Mouse (Mus musculus) heart, embryonic 12.5 days (tissue): ENCODE measurements around the gene Yae1d1. TPM values are rescaled to one million over a fixed set of nuclear protein-coding genes. Genes with fewer than 3 reads are reported as not detected.

ENCODE experiments used
- ATAC-seq: fragments of 200-750 bp; cut with Nextera tagmentation; 2 replicates; pipeline ENCODE4 v1.8.0; 2017; ENCODE audit warnings: moderate TSS enrichment, moderate library complexity; ENCODE audit not compliant: insufficient number of reproducible peaks, low FRiP score
- H3K27ac ChIP-seq: fragments of 300-500 bp; sonication (generic); 2 replicates; pipeline ENCODE4 v1.5.1; 2016; ENCODE audit warnings: mild to moderate bottlenecking, moderate library complexity; ENCODE audit not compliant: poor library complexity, severe bottlenecking
- H3K27me3 ChIP-seq: fragments of 300-500 bp; sonication (generic); replicated peaks from 2 replicates; pipeline ENCODE4 v1.6.1; 2016; ENCODE audit warnings: mild to moderate bottlenecking, moderate library complexity
- H3K36me3 ChIP-seq: fragments of 300-500 bp; sonication (generic); 2 replicates; pipeline ENCODE4 v1.6.1; 2016; ENCODE audit warnings: mild to moderate bottlenecking, moderate library complexity
- H3K4me1 ChIP-seq: fragments of 300-500 bp; sonication (generic); replicated peaks from 2 replicates; pipeline ENCODE4 v1.6.1; 2016; ENCODE audit warnings: mild to moderate bottlenecking
- H3K4me2 ChIP-seq: fragments of 300-500 bp; sonication (generic); 2 replicates; pipeline ENCODE4 v1.6.1; 2016; ENCODE audit warnings: mild to moderate bottlenecking, moderate library complexity
- H3K4me3 ChIP-seq: fragments of 300-500 bp; sonication (generic); 2 replicates; pipeline ENCODE4 v1.5.1; 2016; ENCODE audit warnings: mild to moderate bottlenecking
- H3K9ac ChIP-seq: fragments of 300-500 bp; sonication (generic); 2 replicates; pipeline ENCODE4 v1.6.1; 2016; ENCODE audit warnings: mild to moderate bottlenecking, moderate library complexity
- H3K9me3 ChIP-seq: fragments of 300-500 bp; sonication (generic); replicated peaks from 2 replicates; pipeline ENCODE4 v1.6.1; 2016; ENCODE audit warnings: mild to moderate bottlenecking, moderate library complexity
- WGBS: fragments of 180-500 bp; shearing (Covaris S2); methylation state at CpG from one replicate; pipeline ENCODE4 v1.1.7; 2016; 5-methylcytosine and 5-hydroxymethylcytosine counted together
- polyA plus RNA-seq: library from polyadenylated mRNA; unstranded; fragments of >200 nt; fragmentation: Nextera tagmentation; extraction: Ambion mirVana; gene quantifications from 2 replicates; pipeline ENCODE4 v1.2.1, GENCODE M21; 2016

Gene Yae1d1
- 73.4 and 78.9 TPM in 2 replicates for polyA plus RNA-seq

DNA sequence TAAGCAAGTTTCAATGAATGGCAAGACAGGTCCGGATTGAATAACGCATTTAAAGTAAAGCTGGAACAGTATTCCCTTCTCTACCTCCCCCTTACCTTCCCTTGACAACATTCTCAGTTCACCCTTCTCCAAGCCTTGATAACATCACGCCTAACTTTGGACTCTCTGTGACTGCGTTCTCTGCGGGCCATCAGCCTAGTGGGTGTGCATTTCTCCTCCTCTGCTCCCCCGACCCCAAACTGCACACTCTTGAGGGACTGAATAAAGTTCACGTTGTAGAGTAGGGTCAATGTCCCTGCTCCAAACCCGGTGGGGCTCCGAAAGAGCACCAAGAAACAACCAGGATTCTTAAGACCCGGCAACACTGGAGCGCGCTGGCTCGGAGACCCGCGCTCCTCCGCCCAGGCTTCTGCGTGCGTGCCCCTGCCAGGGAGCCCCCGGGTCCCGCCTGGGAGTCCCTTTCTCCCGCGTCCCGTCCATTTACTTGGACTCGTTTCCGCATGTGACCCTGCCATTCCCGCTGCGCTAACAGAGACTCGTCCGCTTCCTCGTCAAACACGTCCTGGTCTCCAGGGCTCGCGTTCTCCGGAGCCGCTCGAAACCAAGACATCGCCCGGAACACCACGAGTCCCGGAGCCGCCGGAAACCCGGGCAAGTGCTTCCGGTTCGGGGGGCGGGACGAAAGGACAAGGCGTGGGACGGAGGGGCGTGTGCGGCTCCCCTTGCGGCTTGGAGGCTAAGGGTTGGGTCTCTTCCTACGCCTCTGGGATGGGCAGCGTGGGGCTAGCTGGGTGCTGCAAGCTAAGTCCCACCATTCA lies at the start of gene Yae1d1:
Yae1d1 (minus strand) TSS at position 653 of the 818 bp plus-strand sequence.
- peak; percentile 95 for ATAC-seq

DNA sequence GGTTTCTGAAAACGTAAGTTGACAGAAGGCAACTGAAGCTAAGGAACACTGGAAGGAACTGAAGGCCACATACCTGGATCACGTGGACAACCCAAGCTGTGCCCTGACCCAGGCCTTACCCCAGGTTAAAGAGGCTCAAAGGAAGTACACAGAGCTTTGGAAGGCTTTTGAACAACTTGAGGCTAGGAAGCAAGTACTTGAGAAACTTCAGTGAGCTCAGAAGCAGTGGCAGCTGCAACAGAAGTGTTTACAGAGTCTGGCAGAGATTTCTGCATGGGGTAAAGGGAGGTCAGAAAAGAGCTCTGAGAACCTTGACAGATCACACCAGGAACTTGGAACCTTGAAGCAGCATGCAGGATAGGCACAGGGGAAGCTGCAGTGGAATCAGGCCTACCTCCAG lies 45.7 kb upstream of the Yae1d1 start:
- WGBS = 66% methylated on average over 2 of the region's 2 CpGs
- Histone ChIP-seq H3K4me2 (no peak overlapping the region), H3K27ac (no peak overlapping the region), H3K4me1 (no peaks in the 10 kb centered on the region), H3K9me3 (no peaks in the 10 kb centered on the region), H3K27me3 (no peaks in the 10 kb centered on the region), H3K4me3 (no peak overlapping the region), H3K9ac (no peak overlapping the region), H3K36me3 (no peaks in the 10 kb centered on the region)
- ATAC-seq = no peak

More for the DNA sequence above, at the start of gene Yae1d1:
- Histone ChIP-seq H3K27ac (peak within 1 kb of the TSS; percentile 91), H3K9ac (peak within 1 kb of the TSS; percentile 78), H3K4me2 (peak within 1 kb of the TSS; percentile 70), H3K36me3 (peaks cover 4% of the 10 kb centered on the region; the same call in 1 of the 2 replicates), H3K4me3 (peak within 1 kb of the TSS; percentile 73), H3K9me3 (no peaks in the 10 kb centered on the region), H3K4me1 (0 out of 2 replicates have a peak, but pooled peaks cover 2% of the 10 kb centered on the region), H3K27me3 (no peaks in the 10 kb centered on the region)
- under 1% methylated on average over 54 of the region's 54 CpGs for WGBS

DNA sequence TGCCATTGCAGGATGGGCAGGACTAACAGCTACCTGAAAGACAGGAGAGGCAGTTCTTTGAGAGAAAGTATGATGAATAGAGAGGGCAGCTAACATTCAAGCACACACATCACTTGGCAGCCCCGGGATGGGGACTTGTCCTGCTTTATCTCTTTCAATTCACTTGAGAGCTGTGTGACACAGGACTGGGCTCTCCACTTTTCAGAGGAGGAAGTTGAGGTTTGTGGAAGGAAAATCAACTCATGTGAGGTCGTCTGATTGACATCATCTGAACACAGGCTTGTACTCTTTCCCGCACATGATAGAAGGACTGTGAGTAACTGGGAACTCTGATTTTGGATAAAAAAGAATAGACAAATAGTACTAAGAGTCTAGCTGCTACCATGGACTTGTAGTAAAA lies 23.5 kb upstream of the Yae1d1 start:
- Histone ChIP-seq H3K9me3 (no peaks in the 10 kb centered on the region), H3K9ac (no peak overlapping the region), H3K4me3 (no peak overlapping the region), H3K4me1 (no peaks in the 10 kb centered on the region), H3K36me3 (no peaks in the 10 kb centered on the region), H3K27me3 (no peaks in the 10 kb centered on the region), H3K4me2 (no peak overlapping the region), H3K27ac (no peak overlapping the region)
- no peak for ATAC-seq
- 47% methylated on average over 3 of the region's 3 CpGs for WGBS

DNA sequence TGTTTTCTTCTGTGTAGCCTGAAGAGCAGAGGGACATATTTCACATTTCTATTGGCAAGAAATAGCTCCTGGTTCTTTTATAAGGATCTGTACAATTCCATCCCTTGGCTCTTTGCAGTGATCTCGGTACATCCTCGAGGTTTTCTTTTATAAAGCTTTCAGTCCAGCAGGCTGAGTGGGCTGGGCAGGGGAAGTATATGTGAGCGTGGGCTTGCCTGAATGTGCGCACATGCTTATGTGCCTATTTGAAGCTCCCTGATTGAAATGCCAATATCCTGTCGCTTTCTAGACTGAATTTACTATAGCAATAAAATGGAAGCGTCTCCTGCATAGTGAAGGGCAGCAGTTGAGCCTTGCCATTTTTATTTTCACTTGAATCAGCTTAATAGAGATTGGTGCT lies 20.1 kb upstream of the Yae1d1 start:
- ATAC-seq = no peak
- Histone ChIP-seq H3K4me3 (no peak overlapping the region), H3K9me3 (no peaks in the 10 kb centered on the region), H3K4me2 (no peak overlapping the region), H3K27ac (no peak overlapping the region), H3K36me3 (no peaks in the 10 kb centered on the region), H3K4me1 (no peaks in the 10 kb centered on the region), H3K9ac (no peak overlapping the region), H3K27me3 (no peaks in the 10 kb centered on the region)
- WGBS = 69% methylated on average over 6 of the region's 6 CpGs

DNA sequence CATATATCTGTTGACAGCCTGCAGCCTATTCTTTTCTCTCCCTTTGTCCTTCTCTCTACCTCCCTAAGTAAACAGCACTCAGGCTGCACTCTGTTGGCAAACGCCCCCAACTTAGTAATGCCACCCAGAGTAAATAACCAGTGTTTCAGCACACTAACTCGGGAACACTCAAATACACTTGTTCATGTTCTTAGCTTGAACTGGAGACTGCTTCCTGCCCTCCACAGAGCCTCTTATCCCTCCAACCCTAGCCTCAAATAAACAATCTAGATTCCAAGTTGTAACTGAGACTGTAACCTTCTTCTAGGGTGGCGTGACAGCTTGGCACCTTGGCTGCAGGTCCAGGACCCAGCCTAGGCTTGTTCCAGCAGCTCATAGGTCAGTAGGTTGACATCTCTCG lies 17.9 kb upstream of the Yae1d1 start:
- Histone ChIP-seq H3K4me2 (no peak overlapping the region), H3K4me3 (no peak overlapping the region), H3K27me3 (no peaks in the 10 kb centered on the region), H3K9ac (no peak overlapping the region), H3K27ac (no peak overlapping the region), H3K4me1 (no peaks in the 10 kb centered on the region), H3K36me3 (no peaks in the 10 kb centered on the region), H3K9me3 (no peaks in the 10 kb centered on the region)
- WGBS = 65% methylated on average over 4 of the region's 4 CpGs
- no peak for ATAC-seq

DNA sequence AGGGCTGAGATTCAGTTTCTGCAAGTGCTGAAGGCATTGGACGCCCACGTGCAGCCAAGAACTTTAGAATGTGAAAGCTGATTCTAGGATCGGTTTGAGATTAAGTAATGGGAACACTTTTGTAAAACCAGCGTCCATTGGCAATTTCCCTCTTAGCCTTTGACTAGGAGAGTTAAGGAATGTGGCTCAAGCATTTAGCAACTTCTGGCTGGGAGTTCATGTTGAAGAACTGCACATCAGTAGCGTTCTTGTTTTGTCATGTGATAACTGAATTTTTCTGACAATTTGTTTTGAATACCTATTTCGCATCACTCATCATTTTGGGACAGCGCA lies 332 bp upstream of the Yae1d1 start:
- no peaks in the 10 kb centered on the region for H3K27me3 ChIP-seq
- H3K27ac ChIP-seq = no peak overlapping the region
- H3K9ac ChIP-seq = peak overlapping the region; percentile 17; the same call in 1 of the 2 replicates
- peak overlapping the region; percentile 73 for H3K4me3 ChIP-seq
- H3K36me3 ChIP-seq = peaks cover 4% of the 10 kb centered on the region; the same call in 1 of the 2 replicates
- 37% methylated on average over 7 of the region's 7 CpGs for WGBS
- H3K4me1 ChIP-seq = 0 out of 2 replicates have a peak, but pooled peaks cover 2% of the 10 kb centered on the region
- H3K4me2 ChIP-seq = peak overlapping the region; percentile 70
- 0 out of 2 replicates have a peak, but pooled peaks have one; percentile 5 for ATAC-seq
- no peaks in the 10 kb centered on the region for H3K9me3 ChIP-seq

DNA sequence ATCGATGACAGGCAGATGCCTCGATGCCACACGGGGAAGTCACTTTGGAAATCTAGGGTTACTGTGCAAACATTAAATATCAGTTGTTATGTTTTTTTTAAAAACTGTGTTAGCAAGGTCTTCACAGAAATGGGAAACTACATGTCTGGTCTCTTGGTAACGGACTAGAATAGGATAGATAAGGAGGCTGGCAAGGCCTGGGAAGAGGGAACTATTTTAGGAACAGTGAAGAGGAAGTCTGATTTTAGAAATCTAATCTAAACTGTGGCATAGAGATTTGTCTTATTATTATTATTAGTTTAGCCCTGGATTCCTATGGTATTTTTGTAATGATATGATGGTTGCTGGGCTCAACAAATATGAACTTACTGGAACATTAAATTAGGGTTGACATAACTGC lies 1.1 kb downstream of the Yae1d1 start:
- Histone ChIP-seq H3K27ac (no peak overlapping the region), H3K4me2 (peak overlapping the region; percentile 61), H3K36me3 (peaks cover 12% of the 10 kb centered on the region), H3K9ac (no peak overlapping the region), H3K4me1 (0 out of 2 replicates have a peak, but pooled peaks cover 2% of the 10 kb centered on the region), H3K27me3 (no peaks in the 10 kb centered on the region), H3K4me3 (peak overlapping the region; percentile 20; the same call in 1 of the 2 replicates), H3K9me3 (no peaks in the 10 kb centered on the region)
- WGBS = 20% methylated on average over 4 of the region's 4 CpGs
- ATAC-seq = no peak

DNA sequence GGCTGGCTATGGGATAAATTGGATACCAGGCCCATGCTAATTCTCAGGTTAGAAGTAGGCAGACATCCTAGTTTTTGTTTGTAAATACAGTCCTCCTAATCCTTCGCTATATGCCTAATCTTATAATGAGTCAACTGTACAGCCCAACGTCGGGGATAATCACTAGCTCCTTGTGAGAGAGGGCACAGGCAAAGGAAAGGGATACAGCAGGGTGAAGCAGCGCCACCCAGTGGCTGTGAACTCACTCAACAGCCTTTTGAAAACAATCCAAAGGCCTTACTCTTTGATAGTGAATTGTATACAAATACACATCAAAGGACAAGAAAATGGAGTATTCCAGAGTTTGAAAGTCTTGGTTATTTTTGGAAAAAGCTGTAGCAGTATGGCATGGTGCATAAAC lies 10.0 kb downstream of the Yae1d1 start:
- Histone ChIP-seq H3K27ac (no peak overlapping the region), H3K9me3 (peaks cover 3% of the 10 kb centered on the region), H3K4me3 (no peak overlapping the region), H3K4me2 (no peak overlapping the region), H3K9ac (no peak overlapping the region), H3K36me3 (peaks cover 45% of the 10 kb centered on the region), H3K27me3 (no peaks in the 10 kb centered on the region), H3K4me1 (no peaks in the 10 kb centered on the region)
- 47% methylated on average over 4 of the region's 4 CpGs for WGBS
- ATAC-seq = no peak

DNA sequence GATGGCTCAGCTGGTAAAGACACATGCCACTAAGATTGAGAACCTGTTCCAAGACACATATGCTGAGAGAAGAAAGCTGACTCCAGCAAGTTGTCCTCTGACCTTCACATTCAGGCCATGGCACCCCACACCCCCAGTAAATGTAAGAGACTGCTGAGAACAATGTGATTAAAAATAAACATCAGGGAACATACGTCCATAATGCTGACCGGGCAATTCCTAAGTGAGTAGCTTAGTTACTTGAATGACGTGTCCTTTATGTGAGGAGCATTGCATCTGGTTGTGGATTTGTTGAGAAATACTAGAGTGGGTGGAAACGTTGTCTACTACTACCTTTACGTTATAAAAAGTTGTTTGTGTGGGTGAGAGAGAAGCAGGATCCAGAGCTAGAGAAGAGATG lies 10.5 kb downstream of the Yae1d1 start:
- peaks cover 43% of the 10 kb centered on the region for H3K36me3 ChIP-seq

DNA sequence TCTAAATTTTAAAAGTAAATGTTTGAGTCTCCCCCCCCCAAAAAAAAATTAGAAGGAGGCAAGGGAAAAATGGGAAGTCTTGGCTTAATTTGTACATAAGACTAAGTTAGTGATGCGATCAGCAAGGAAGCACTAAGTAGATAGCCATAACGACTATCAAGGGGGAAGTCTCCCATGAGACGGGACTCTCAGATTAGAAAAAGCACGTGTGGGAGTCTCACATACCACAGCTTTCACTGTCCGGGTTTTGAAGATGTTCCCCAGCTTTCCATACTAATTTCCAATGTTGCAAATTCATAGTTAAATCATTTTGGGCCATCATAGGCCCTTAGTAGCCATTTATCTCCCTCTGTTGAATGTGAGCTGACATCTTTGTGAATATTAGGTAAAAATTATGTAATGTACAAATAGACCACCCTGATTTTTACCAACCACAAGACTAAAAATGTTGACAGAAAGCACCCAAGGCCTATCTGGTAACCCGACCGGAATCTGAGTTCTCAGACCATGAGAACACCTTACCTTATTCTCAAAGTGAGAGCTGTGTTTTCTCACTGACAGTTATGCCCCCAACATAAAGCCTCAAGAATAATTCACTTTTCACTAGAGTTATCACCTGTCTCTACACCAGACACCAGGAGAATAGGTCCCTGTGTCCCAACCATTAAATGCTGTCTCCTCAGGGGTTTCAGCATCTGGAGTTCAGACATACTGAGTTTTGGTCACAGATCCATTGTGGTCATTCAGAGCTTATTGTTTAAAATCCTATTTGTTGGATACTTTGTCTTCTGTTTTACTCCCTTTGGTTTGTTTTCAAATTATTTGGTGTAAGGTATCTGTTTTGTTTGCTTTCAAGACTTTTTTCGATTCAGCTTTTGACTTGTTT lies 16.1 kb downstream of the Yae1d1 start:
- Histone ChIP-seq H3K36me3 (0 out of 2 replicates have a peak, but pooled peaks cover 5% of the 10 kb centered on the region), H3K4me3 (no peak overlapping the region), H3K4me2 (no peak overlapping the region), H3K27ac (no peak overlapping the region), H3K27me3 (no peaks in the 10 kb centered on the region), H3K4me1 (no peaks in the 10 kb centered on the region), H3K9me3 (peaks cover 3% of the 10 kb centered on the region), H3K9ac (no peak overlapping the region)
- ATAC-seq = no peak
- 59% methylated on average over 8 of the region's 8 CpGs for WGBS

More for the DNA sequence above, 10.5 kb downstream of the Yae1d1 start:
- no peaks in the 10 kb centered on the region for H3K27me3 ChIP-seq
- no peak for ATAC-seq
- no peak overlapping the region for H3K27ac ChIP-seq
- WGBS = 80% methylated on average over 5 of the region's 5 CpGs
- H3K4me2 ChIP-seq = no peak overlapping the region
- no peak overlapping the region for H3K4me3 ChIP-seq
- peaks cover 3% of the 10 kb centered on the region for H3K9me3 ChIP-seq
- no peak overlapping the region for H3K9ac ChIP-seq
- no peaks in the 10 kb centered on the region for H3K4me1 ChIP-seq

DNA sequence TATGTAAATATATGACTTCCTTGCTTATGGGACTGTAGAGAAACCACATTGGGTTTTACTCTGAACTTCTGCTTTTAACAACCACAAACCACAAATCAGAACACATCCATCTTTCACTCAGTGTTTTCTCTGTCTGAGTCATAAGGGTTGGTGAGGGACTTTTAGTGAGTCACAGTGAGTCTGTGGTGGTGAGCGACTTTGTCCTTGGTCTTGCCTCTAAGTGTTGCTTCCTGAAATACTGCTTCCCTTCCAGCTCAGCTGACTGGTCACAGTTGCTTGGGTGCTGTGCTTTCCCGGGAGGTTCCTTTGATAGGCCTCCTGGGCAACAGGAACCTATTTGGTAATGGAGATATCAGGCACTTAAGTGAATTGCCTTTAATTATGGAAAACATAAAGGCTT lies 17.3 kb downstream of the Yae1d1 start:
- H3K4me2 ChIP-seq = no peak overlapping the region
- H3K36me3 ChIP-seq = 0 out of 2 replicates have a peak, but pooled peaks cover 3% of the 10 kb centered on the region
- H3K27ac ChIP-seq = no peak overlapping the region
- no peaks in the 10 kb centered on the region for H3K4me1 ChIP-seq
- peaks cover 3% of the 10 kb centered on the region for H3K9me3 ChIP-seq
- no peak for ATAC-seq
- no peaks in the 10 kb centered on the region for H3K27me3 ChIP-seq
- no peak overlapping the region for H3K9ac ChIP-seq
- no peak overlapping the region for H3K4me3 ChIP-seq
- WGBS = 19% methylated on average over 2 of the region's 2 CpGs
